Mouse (Mus musculus) embryonic facial prominence, embryonic 11.5 days (tissue): ENCODE data around the gene Smndc1. TPM values are rescaled to one million over a fixed set of nuclear protein-coding genes. Genes with fewer than 3 reads are reported as not detected.
A peak's percentile ranks its signal among the peaks of the same experiment; 100 is the strongest.

Source experiments
- ATAC-seq: fragments of 200-750 bp; cut with Nextera tagmentation; replicated peaks from 2 replicates; pipeline ENCODE4 v1.8.0; 2017; ENCODE audit warnings: low read depth; ENCODE audit not compliant: insufficient number of reproducible peaks, low FRiP score, low TSS enrichment
- DNase-seq: peaks from one replicate; pipeline ENCODE4 v3.0.0-alpha.2; 2015; ENCODE audit warnings: low spot score
- H3K27ac ChIP-seq: fragments of 300-500 bp; sonication (generic); replicated peaks from 2 replicates; pipeline ENCODE4 v1.5.1; 2014; ENCODE audit warnings: mild to moderate bottlenecking, low read depth, low read length, control low read depth
- H3K27me3 ChIP-seq: fragments of 300-500 bp; sonication (generic); 2 replicates; pipeline ENCODE4 v1.6.1; 2014; ENCODE audit warnings: mild to moderate bottlenecking, low read length, moderate library complexity, mixed read lengths; ENCODE audit not compliant: control insufficient read depth, insufficient read depth
- H3K36me3 ChIP-seq: fragments of 300-500 bp; sonication (generic); replicated peaks from 2 replicates; pipeline ENCODE4 v1.6.1; 2014; ENCODE audit warnings: low read depth, mild to moderate bottlenecking, low read length, moderate library complexity, mixed read lengths; ENCODE audit not compliant: control insufficient read depth, insufficient read depth
- H3K4me1 ChIP-seq: fragments of 300-500 bp; sonication (generic); 2 replicates; pipeline ENCODE4 v1.6.1; 2014; ENCODE audit warnings: low read length, mixed read lengths; ENCODE audit not compliant: control insufficient read depth, insufficient read depth
- H3K4me2 ChIP-seq: fragments of 300-500 bp; sonication (generic); 2 replicates; pipeline ENCODE4 v1.6.1; 2014; ENCODE audit warnings: low read depth, mild to moderate bottlenecking, control low read depth, low read length, moderate library complexity
- H3K4me3 ChIP-seq: fragments of 300-500 bp; sonication (generic); 2 replicates; pipeline ENCODE4 v1.5.1; 2014; ENCODE audit warnings: low read depth, low read length, control low read depth
- H3K9ac ChIP-seq: fragments of 300-500 bp; sonication (generic); replicated peaks from 2 replicates; pipeline ENCODE4 v1.6.1; 2014; ENCODE audit warnings: mild to moderate bottlenecking, control low read depth, low read length
- H3K9me3 ChIP-seq: fragments of 300-500 bp; sonication (generic); replicated peaks from 2 replicates; pipeline ENCODE4 v1.6.1; 2016; ENCODE audit warnings: mild to moderate bottlenecking, low read length, inconsistent platforms, mixed read lengths; ENCODE audit not compliant: control insufficient read depth
- WGBS: fragments of 180-500 bp; shearing (Covaris S2); extraction: QIAGEN DNeasy Blood & Tissue Kit; methylation state at CpG from one replicate; pipeline ENCODE4 v1.1.7; 2014; 5-methylcytosine and 5-hydroxymethylcytosine counted together
- polyA plus RNA-seq: library from polyadenylated mRNA; unstranded; fragments of >200 nt; fragmentation: Nextera tagmentation; extraction: Ambion mirVana; gene quantifications from 2 replicates; pipeline ENCODE4 v1.2.1, GENCODE M21; 2014

The Smndc1 gene
- polyA plus RNA-seq, 1 experiment from 2014 or later, result 57.3 TPM

DNA sequence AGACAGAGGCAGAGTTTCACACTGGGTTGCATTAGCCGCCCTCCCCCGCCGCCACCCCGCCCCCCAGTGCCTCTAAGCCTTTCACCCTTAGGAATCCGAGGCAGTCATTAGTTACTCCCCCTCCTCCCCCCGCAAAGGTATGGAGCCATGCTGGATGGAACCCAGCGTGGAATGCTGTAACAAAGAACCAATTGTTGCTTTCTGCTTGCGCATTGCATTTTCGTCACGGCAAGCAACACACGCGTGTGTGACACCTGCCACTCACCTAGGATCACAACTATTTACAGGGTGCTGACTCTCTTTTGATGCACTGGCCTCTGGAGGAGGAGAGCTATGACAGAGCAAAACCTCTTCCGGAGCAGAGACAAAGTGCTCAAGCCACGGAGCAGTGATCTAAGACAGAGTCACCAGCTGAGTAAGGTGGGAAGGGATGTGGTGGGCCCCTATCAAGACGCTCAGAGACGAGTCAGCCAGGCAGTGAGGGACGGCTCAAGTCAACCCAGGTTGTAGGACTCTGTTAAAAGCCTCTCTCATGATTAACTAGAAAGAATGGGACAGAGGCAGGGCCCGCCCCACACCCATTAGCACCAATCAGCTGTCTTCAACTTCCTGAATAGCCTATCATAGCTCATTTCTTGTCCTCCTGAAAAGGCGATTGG lies 30.7 kb upstream of the Smndc1 start:
- WGBS, result 1% methylated on average over 19 of the region's 19 CpGs
- no peaks in the 10 kb centered on the region for H3K36me3 ChIP-seq
- peak; percentile 94 for ATAC-seq

DNA sequence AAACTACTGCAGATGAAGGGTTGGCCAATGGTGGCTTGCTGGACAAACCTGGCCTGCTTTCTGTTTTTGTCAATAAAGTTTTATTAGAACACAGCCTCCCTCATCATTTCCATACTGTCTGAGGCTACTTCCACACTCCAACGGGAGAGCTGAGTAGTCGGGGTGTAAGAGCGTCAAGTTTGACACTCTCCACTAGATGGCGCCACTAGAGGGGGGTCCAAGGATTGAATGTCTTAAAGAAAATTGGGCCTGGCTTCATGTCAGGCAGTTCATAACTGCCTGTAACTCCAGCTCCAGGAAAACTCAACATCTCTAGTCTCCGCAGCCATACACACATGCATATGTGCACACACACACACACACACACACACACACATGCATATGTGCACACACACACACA lies 29.5 kb upstream of the Smndc1 start:
- DNase-seq (peak; percentile 83), ATAC-seq (no peak)
- peaks cover 2% of the 10 kb centered on the region for H3K4me1 ChIP-seq
- no peak overlapping the region for H3K4me3 ChIP-seq
- no peaks in the 10 kb centered on the region for H3K27me3 ChIP-seq
- no peaks in the 10 kb centered on the region for H3K36me3 ChIP-seq
- H3K27ac ChIP-seq, result no peak overlapping the region
- H3K9ac ChIP-seq, result no peak overlapping the region
- no peaks in the 10 kb centered on the region for H3K9me3 ChIP-seq
- H3K4me2 ChIP-seq, result no peak overlapping the region
- WGBS, result 59% methylated on average over 5 of the region's 5 CpGs

More for the DNA sequence above, 30.7 kb upstream of the Smndc1 start:
- H3K4me1 ChIP-seq, result peaks cover 2% of the 10 kb centered on the region
- H3K4me3 ChIP-seq, result peak overlapping the region; percentile 38
- H3K9ac ChIP-seq, result peak overlapping the region; percentile 61
- no peaks in the 10 kb centered on the region for H3K9me3 ChIP-seq
- peak overlapping the region; percentile 72 for H3K4me2 ChIP-seq
- DNase-seq, result peak; percentile 88
- no peaks in the 10 kb centered on the region for H3K27me3 ChIP-seq
- H3K27ac ChIP-seq, result peak overlapping the region; percentile 70

DNA sequence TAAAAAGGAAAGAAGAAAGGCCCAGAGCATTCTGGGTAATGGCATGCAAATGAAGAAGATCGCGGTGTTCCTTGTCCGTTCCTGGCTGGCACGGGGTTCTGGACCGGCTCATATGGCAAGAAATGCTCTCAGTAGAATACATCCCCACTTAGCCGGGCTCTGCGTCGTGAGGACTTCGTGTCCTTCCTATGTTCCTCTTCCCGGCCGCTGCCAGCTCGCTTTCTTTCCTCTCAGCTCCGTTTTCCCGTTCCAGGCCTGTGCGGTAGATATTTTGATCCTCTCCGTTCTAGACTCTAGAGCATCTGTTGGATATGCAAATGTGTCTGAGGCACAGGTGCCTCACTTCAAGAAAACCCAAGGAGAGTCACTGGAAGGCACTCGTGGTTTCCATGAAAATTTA lies 24.8 kb upstream of the Smndc1 start:
- Histone ChIP-seq H3K4me1 (peaks cover 5% of the 10 kb centered on the region; the same call in 1 of the 2 replicates), H3K27ac (no peak overlapping the region), H3K4me3 (no peak overlapping the region), H3K9me3 (no peaks in the 10 kb centered on the region), H3K4me2 (no peak overlapping the region), H3K9ac (no peak overlapping the region), H3K36me3 (no peaks in the 10 kb centered on the region), H3K27me3 (no peaks in the 10 kb centered on the region)
- WGBS, result 86% methylated on average over 17 of the region's 17 CpGs
- DNase-seq (no peak), ATAC-seq (no peak)

DNA sequence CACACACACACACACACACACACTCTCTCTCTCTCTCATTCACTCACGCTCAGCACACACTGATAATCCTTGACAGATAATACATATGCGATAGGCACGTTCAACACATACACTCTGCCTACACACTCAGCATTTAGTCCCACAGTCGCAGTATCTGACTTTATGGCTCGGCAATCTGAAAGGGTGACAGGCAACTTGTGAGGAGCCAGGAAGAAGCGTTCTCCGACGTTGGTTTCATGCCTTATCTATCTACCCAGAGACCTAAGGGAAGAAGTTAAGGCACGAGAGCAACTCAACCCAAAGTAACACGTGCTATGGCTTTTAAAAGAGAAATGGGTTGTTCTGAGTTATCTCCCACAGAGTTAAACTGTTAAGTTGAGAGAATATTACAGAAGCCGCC lies 24.3 kb upstream of the Smndc1 start:
- Histone ChIP-seq H3K4me1 (peaks cover 5% of the 10 kb centered on the region; the same call in 1 of the 2 replicates), H3K4me3 (no peak overlapping the region), H3K9ac (no peak overlapping the region), H3K27me3 (no peaks in the 10 kb centered on the region), H3K27ac (no peak overlapping the region), H3K4me2 (no peak overlapping the region), H3K9me3 (no peaks in the 10 kb centered on the region), H3K36me3 (no peaks in the 10 kb centered on the region)
- ATAC-seq, result no peak
- 86% methylated on average over 11 of the region's 11 CpGs for WGBS
- DNase-seq, result no peak

DNA sequence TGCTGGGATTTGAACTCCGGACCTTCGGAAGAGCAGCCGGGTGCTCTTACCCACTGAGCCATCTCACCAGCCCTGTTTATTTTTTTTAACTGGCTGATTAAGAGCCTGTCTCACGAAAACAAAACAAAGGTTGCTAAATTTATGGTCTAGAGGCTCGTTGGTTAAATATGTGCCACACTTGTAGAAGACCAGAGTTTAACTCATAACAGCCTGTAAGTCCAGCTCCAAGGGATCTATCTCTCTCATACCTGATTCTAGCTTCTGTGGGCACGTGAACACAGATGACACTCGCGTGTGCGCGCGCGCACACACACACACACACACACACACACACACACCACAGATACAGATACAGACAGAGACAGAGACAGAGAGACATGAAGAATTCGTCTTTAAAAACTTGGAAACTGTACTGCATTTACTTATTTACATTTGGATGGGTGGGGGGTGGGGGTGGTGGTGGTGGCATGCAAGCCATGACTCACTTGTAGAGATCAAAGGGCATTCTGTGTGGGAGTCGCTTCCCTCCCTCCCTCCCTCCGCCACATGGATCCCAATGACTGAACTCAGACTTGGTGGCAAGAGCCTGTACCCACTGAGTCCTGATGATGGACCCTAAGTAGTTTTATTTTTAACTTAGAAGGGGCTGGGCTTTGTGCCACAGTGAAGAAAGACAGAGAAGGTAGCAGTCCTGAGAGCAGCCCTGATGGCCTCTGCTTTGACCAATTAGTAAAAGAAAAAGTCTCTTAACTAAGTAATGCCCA lies 23.4 kb upstream of the Smndc1 start:
- Histone ChIP-seq H3K27ac (no peak overlapping the region), H3K4me3 (no peak overlapping the region), H3K4me2 (no peak overlapping the region), H3K9ac (no peak overlapping the region), H3K4me1 (peaks cover 5% of the 10 kb centered on the region; the same call in 1 of the 2 replicates), H3K9me3 (no peaks in the 10 kb centered on the region), H3K36me3 (no peaks in the 10 kb centered on the region), H3K27me3 (no peaks in the 10 kb centered on the region)
- ATAC-seq (no peak), DNase-seq (no peak)
- WGBS, result 87% methylated on average over 15 of the region's 15 CpGs

DNA sequence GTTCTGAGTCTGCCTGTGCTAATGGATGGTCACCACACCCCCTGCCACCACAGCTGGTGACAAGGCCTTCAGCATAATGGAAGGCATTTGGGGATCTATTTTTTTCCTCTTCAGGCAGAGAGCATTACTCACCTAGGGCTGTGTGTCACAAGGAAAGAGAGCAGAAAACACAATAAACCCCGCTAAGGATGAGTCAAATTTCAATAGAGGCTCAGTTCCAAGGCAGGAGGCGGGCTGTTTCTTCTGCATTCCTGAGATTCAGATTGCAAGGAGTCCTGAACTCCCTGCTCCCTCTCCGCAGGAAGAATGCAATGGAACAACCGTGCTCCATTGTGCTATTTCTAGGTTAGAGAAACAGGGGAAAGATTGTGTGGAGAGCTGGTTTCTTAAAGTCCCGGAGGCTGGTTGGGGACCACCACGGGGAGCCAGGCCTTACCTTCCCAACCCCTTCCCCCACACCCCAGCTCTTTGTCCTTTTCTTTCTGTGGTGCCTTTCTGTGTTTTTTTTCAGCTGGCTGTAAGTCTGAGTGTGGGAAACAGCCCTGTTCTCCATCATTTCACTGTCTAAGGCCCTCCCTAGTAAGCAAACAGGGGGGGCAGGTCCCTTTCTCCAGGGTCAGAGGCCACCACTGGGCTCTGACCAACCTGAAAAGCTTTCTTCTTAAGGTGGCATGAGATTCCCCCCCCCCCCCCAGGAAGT lies 21.9 kb upstream of the Smndc1 start:
- Histone ChIP-seq H3K9me3 (no peaks in the 10 kb centered on the region), H3K4me1 (peaks cover 5% of the 10 kb centered on the region; the same call in 1 of the 2 replicates), H3K4me2 (no peak overlapping the region; the same call in 1 of the 2 replicates), H3K4me3 (no peak overlapping the region), H3K36me3 (no peaks in the 10 kb centered on the region), H3K9ac (no peak overlapping the region), H3K27ac (peak overlapping the region; percentile 79), H3K27me3 (no peaks in the 10 kb centered on the region)
- peak; percentile 55; the same call in 1 of the 2 replicates for ATAC-seq
- peak; percentile 69 for DNase-seq
- WGBS, result 6% methylated on average over 6 of the region's 6 CpGs

DNA sequence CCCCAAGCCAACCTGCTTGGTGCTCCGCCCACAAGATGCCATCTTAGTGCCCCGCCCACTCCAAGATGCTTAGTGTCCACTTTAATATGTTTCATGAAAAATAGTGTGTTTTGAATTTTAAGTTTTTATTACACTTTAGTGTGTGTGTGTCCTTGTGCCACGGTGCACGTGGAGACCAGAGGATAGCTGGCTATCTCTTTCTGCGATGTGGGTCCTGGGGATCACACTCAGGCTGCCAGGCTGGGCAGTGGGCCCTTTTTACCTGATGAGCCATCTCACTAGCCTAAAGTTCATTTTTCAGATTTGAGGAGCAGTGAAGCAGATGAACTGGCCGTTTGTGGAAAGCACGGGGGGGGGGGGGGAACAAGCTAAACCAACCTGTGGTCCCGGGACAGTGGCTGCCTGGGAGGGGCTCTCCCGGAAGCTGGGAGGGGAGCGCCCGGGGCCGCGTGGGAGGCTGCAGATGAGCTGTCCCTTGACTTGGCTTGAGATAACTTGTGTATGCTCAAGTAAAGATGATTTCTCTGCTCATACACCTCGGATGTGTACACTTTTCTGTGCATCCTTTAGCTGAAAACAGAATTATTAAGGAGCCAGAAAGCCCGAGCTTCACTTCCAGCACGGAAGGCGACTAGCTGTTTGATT lies 19.4 kb upstream of the Smndc1 start:
- no peaks in the 10 kb centered on the region for H3K9me3 ChIP-seq
- peaks cover 5% of the 10 kb centered on the region; the same call in 1 of the 2 replicates for H3K4me1 ChIP-seq
- H3K9ac ChIP-seq, result 0 out of 2 replicates have a peak overlapping the region, but pooled peaks have one; percentile 1
- WGBS, result 61% methylated on average over 17 of the region's 17 CpGs
- H3K27ac ChIP-seq, result no peak overlapping the region
- ATAC-seq (no peak), DNase-seq (no peak)
- H3K4me2 ChIP-seq, result no peak overlapping the region
- H3K36me3 ChIP-seq, result no peaks in the 10 kb centered on the region
- no peaks in the 10 kb centered on the region for H3K27me3 ChIP-seq
- no peak overlapping the region for H3K4me3 ChIP-seq
